Mouse (Mus musculus) forebrain, embryonic 16.5 days (tissue): Measurements from ENCODE around the gene Sema5b. TPM values are rescaled to one million over a fixed set of nuclear protein-coding genes. Genes with fewer than 3 reads are reported as not detected.

ENCODE experiments used
- ATAC-seq: fragments of 200-750 bp; cut with Nextera tagmentation; 2 replicates; pipeline ENCODE4 v1.8.0; 2017; ENCODE audit warnings: mild to moderate bottlenecking, moderate library complexity
- H3K27ac ChIP-seq: fragments of 300-500 bp; sonication (generic); 2 replicates; pipeline ENCODE4 v1.5.1; 2014; ENCODE audit warnings: low read length, control low read depth
- H3K27me3 ChIP-seq: fragments of 300-500 bp; sonication (generic); replicated peaks from 2 replicates; pipeline ENCODE4 v1.6.1; 2014; ENCODE audit warnings: low read length; ENCODE audit not compliant: control insufficient read depth, insufficient read depth
- H3K36me3 ChIP-seq: fragments of 300-500 bp; sonication (generic); 2 replicates; pipeline ENCODE4 v1.6.1; 2014; ENCODE audit not compliant: control insufficient read depth, insufficient read depth
- H3K4me1 ChIP-seq: fragments of 300-500 bp; sonication (generic); replicated peaks from 2 replicates; pipeline ENCODE4 v1.6.1; 2014; ENCODE audit warnings: low read length; ENCODE audit not compliant: control insufficient read depth, insufficient read depth
- H3K4me2 ChIP-seq: fragments of 300-500 bp; sonication (generic); 2 replicates; pipeline ENCODE4 v1.6.1; 2014; ENCODE audit warnings: mild to moderate bottlenecking, low read length, control low read depth
- H3K4me3 ChIP-seq: fragments of 300-500 bp; sonication (generic); replicated peaks from 2 replicates; pipeline ENCODE4 v1.5.1; 2014; ENCODE audit warnings: mild to moderate bottlenecking, low read length, control low read depth
- H3K9ac ChIP-seq: fragments of 300-500 bp; sonication (generic); replicated peaks from 2 replicates; pipeline ENCODE4 v1.6.1; 2014; ENCODE audit warnings: low read depth, low read length, control low read depth
- H3K9me3 ChIP-seq: fragments of 300-500 bp; sonication (generic); 2 replicates; pipeline ENCODE4 v1.6.1; 2016; ENCODE audit warnings: low read length; ENCODE audit not compliant: control insufficient read depth
- WGBS: fragments of 180-500 bp; shearing (Covaris S2); extraction: QIAGEN DNeasy Blood & Tissue Kit; methylation state at CpG from one replicate; pipeline ENCODE4 v1.1.7; 2014; 5-methylcytosine and 5-hydroxymethylcytosine counted together
- polyA plus RNA-seq: library from polyadenylated mRNA; unstranded; fragments of >200 nt; fragmentation: Nextera tagmentation; extraction: Ambion mirVana; gene quantifications from 2 replicates; pipeline ENCODE4 v1.2.1, GENCODE M21; 2015

The Sema5b gene
- polyA plus RNA-seq, 1 experiment from 2014 or later = 30.1 TPM

DNA sequence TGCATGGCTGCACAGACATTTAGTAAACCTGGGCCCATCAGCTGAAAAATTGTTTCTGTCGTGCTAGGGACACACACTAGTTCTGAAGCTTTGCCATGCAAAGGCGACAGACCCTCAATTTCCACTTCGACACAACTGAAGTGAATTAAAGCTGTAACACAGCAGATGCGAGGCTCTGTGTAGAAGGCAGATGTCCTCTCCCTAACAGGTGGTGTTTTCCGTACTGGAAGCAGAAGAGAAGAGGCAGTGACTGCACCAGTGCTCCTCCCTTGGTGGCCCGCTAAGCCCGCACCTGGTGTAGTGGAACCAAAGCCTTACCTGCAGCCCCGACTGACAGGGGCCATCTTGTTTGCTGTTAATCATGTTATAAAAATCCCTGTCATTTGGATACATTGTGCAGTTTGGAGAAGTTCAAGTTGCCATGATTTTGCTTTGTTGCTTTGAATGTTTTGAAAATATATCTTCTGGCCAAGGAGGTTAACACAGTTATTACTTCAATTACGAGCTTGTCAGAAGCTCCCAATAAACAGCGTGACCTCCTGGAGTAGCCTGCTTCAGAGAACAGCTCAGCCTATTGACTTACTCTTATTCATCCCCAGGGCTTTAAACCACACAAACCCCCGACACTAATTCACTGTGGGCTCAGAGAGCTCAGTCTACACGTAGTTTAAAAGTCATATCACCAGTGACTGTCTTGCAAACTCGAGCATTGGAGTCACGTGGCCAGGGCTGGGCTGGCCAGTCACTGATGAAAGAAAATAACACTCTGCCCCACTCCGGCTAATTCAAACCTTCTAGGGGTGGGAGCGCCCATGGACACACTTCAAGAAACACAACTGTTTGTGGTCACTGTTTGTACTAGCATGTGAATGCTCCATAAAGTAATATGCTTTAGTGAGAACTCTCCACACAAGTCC lies 163.1 kb downstream of the Sema5b start:
- 71% methylated on average over 16 of the region's 16 CpGs for WGBS
- Histone ChIP-seq H3K9ac (no peak overlapping the region), H3K27ac (no peak overlapping the region), H3K4me2 (no peak overlapping the region), H3K9me3 (no peaks in the 10 kb centered on the region), H3K27me3 (no peaks in the 10 kb centered on the region), H3K4me3 (no peak overlapping the region), H3K4me1 (no peaks in the 10 kb centered on the region), H3K36me3 (0 out of 2 replicates have a peak, but pooled peaks cover 2% of the 10 kb centered on the region)
- no peak for ATAC-seq

DNA sequence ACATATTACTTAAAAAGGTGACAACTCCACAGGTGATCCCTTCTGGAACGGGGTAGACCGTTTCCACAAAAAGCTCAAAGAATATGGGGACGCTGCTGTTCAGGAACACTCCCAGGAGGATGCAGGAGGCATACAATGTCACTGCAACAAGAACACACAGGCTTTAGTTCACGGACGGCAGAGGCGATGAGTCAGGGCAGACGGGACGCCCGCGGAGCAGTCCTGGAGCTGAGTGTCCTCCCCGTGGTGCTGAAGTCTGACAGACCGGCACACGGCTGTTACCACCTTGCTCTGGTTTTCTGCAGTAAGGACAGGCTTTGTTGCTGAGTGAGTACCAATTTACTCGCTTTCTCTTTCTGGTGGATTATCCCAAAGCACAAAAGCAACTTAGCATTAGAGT lies 163.9 kb downstream of the Sema5b start:
- no peak for ATAC-seq
- Histone ChIP-seq H3K27me3 (no peaks in the 10 kb centered on the region), H3K9me3 (no peaks in the 10 kb centered on the region), H3K36me3 (0 out of 2 replicates have a peak, but pooled peaks cover 2% of the 10 kb centered on the region), H3K4me1 (no peaks in the 10 kb centered on the region), H3K27ac (no peak overlapping the region), H3K9ac (no peak overlapping the region), H3K4me2 (no peak overlapping the region), H3K4me3 (no peak overlapping the region)
- 72% methylated on average over 14 of the region's 14 CpGs for WGBS

DNA sequence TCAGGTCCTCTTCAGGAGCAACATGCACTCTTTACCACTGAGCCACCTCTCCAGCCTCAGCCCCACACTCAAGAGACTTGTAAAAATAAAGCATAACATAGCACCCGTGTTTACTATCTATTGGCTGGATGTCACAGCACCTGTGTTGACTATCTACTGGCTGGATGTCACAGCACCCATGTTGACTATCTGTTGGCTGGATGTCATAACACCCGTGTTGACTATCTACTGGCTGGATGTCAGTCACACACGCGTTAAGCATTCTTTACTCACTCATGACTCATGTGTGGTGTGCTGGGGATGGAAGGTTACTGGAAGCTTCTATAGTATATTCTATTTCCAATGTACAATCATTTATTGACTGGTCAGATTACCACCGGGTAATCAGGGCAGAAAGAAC lies 166.1 kb downstream of the Sema5b start:
- 90% methylated on average over 5 of the region's 5 CpGs for WGBS
- H3K4me2 ChIP-seq = no peak overlapping the region
- H3K27me3 ChIP-seq = no peaks in the 10 kb centered on the region
- no peak overlapping the region for H3K9ac ChIP-seq
- H3K4me1 ChIP-seq = peaks cover 10% of the 10 kb centered on the region
- H3K9me3 ChIP-seq = no peaks in the 10 kb centered on the region
- H3K36me3 ChIP-seq = 0 out of 2 replicates have a peak, but pooled peaks cover 2% of the 10 kb centered on the region
- no peak for ATAC-seq
- H3K4me3 ChIP-seq = no peak overlapping the region
- H3K27ac ChIP-seq = no peak overlapping the region

DNA sequence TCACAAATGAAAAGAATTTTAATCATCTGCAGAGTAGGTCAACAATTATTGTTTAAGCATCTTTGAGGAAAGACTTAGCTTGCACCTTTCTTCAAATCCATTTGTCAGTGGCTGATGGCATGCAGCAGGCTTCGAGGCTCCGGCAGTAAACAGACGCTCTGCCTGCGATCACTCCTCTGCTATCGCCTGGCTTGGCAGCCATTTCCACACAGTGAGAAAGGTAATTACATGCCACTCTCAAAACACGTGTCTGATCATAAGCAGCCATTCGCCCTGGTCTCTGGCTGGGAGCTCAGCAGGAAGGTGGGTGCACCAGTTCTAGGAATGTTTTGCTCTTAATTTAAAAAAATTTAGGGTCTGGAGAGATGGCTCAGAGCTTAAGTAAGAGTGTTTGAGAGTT lies 170.1 kb downstream of the Sema5b start:
- Histone ChIP-seq H3K36me3 (no peaks in the 10 kb centered on the region; the same call in 1 of the 2 replicates), H3K4me2 (no peak overlapping the region), H3K9ac (no peak overlapping the region), H3K9me3 (no peaks in the 10 kb centered on the region), H3K27ac (no peak overlapping the region), H3K27me3 (no peaks in the 10 kb centered on the region), H3K4me3 (no peak overlapping the region), H3K4me1 (peaks cover 10% of the 10 kb centered on the region)
- ATAC-seq = peak; percentile 31; the same call in 1 of the 2 replicates
- 32% methylated on average over 7 of the region's 7 CpGs for WGBS

DNA sequence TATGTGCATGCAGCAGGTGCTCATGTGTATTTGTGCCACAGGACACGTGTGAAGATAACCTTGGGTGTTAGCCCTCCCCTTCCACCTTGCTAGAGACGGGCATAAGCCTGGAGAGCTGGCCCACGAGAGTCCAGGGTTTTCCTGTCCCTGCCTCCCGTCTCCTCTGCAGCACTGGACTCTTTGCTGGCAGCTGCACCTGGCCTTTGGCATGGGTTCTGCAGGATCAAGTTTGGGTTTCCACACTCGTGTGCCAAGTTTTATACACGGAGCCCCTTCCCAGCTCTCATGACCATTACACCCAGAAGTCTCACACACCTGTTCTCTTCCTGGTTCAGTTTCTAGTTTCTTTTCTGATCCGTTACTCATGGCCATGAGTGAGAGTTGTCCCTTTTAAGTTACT lies 172.7 kb downstream of the Sema5b start:
- no peak overlapping the region for H3K9ac ChIP-seq
- H3K36me3 ChIP-seq = peaks cover 3% of the 10 kb centered on the region; the same call in 1 of the 2 replicates
- H3K9me3 ChIP-seq = no peaks in the 10 kb centered on the region
- H3K4me3 ChIP-seq = no peak overlapping the region
- WGBS = 82% methylated on average over 7 of the region's 7 CpGs
- no peak for ATAC-seq
- H3K4me1 ChIP-seq = peaks cover 10% of the 10 kb centered on the region
- H3K27ac ChIP-seq = no peak overlapping the region
- H3K4me2 ChIP-seq = no peak overlapping the region
- H3K27me3 ChIP-seq = no peaks in the 10 kb centered on the region

Other genes starting within 250 kb of the Sema5b start
- gene Sec22a, start 177.2 kb upstream of the Sema5b start, polyA plus RNA-seq = 41.8 and 44.2 TPM in 2 replicates
- 9.8 and 10.4 TPM in 2 replicates for gene Pdia5, start 50.3 kb upstream of the Sema5b start, polyA plus RNA-seq
- 36.4 and 40.1 TPM in 2 replicates for gene Dirc2, start 228.2 kb downstream of the Sema5b start, polyA plus RNA-seq
- gene Hspbap1, start 229.2 kb downstream of the Sema5b start, polyA plus RNA-seq = 21.8 and 25.5 TPM in 2 replicates